Mouse (Mus musculus): ENCODE results near the gene Gpr142. TPM values are rescaled to one million over a fixed set of nuclear protein-coding genes. Genes with fewer than 3 reads are reported as not detected.
A peak's percentile ranks its signal among the peaks of the same experiment; 100 is the strongest.

Gene Gpr142
- polyA plus RNA-seq, 1 experiment from 2014 or later = not detected

DNA sequence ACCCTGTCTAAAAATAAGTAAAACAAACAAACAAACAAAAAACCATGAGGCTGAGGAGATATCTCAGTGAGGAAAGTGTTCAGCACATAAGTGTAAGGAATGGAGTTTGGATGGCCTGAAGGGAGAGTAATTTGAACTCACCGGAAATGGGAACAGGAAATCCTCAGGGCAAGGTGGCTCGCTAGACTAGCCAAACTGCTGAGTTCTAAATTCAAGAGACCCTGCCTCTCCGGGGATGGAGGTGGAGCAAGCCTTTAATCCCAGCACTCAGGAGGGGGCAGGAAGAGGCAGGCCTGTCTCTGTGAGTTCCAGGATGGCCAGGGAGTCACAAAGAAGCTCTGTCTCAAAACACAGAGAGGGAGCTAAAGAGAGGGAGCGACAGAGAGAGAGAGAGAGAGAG lies 11.6 kb downstream of the Gpr142 start:
- Histone ChIP-seq H3K27me3 (ENCODE audit: control insufficient read depth, insufficient read depth, low read depth, low read length) (no peaks in the 10 kb centered on the region), H3K9ac (ENCODE audit: low read length) (no peak overlapping the region), H3K4me3 (ENCODE audit: low read length) (no peak overlapping the region), H3K27ac (ENCODE audit: low read length) (no peak overlapping the region), H3K4me1 (replicated peaks; ENCODE audit: control insufficient read depth, insufficient read depth, low read length) (peaks cover 12% of the 10 kb centered on the region), H3K9me3 (ENCODE audit: control insufficient read depth, low read length) (no peaks in the 10 kb centered on the region), H3K36me3 (ENCODE audit: control insufficient read depth, insufficient read depth, low read length) (no peaks in the 10 kb centered on the region), H3K4me2 (ENCODE audit: low read depth, low read length) (no peak overlapping the region)
- WGBS = 20% methylated on average over 4 of the region's 4 CpGs
- ATAC-seq (ENCODE audit: low read depth) = no peak

DNA sequence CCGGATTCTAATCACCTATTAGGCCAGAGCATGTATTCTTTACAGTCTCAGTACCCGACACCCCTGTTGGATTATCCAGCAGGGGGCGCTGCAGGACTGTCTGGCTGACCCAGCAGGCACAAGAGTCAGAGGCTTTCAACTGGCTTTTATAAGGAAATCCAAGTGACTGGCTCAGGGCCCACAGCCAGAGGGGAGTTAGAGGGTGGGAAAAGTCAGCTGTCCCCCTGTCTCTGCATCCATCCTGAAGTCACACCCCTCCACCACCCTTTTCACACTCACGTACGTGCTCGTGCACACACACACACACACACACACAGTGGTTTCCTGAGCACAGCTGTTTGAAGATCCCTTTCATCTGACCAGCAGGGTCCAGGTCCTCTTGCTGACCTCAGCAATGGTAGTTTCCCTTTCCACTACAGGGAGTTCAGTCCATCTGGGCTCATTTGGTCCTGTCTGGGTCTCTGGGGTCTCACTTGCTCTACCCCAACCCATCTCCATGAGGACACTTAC lies 14.1 kb downstream of the Gpr142 start:
- Histone ChIP-seq H3K9me3 (ENCODE audit: control insufficient read depth, low read length) (no peaks in the 10 kb centered on the region), H3K27ac (ENCODE audit: low read length) (no peak overlapping the region), H3K36me3 (ENCODE audit: control insufficient read depth, insufficient read depth, low read length) (no peaks in the 10 kb centered on the region), H3K4me3 (ENCODE audit: low read length) (no peak overlapping the region), H3K4me2 (ENCODE audit: low read depth, low read length) (no peak overlapping the region), H3K27me3 (ENCODE audit: control insufficient read depth, insufficient read depth, low read depth, low read length) (no peaks in the 10 kb centered on the region), H3K9ac (ENCODE audit: low read length) (no peak overlapping the region), H3K4me1 (replicated peaks; ENCODE audit: control insufficient read depth, insufficient read depth, low read length) (peaks cover 8% of the 10 kb centered on the region)
- peak; percentile 68 for ATAC-seq (ENCODE audit: low read depth)
- WGBS = 9% methylated on average over 6 of the region's 6 CpGs

DNA sequence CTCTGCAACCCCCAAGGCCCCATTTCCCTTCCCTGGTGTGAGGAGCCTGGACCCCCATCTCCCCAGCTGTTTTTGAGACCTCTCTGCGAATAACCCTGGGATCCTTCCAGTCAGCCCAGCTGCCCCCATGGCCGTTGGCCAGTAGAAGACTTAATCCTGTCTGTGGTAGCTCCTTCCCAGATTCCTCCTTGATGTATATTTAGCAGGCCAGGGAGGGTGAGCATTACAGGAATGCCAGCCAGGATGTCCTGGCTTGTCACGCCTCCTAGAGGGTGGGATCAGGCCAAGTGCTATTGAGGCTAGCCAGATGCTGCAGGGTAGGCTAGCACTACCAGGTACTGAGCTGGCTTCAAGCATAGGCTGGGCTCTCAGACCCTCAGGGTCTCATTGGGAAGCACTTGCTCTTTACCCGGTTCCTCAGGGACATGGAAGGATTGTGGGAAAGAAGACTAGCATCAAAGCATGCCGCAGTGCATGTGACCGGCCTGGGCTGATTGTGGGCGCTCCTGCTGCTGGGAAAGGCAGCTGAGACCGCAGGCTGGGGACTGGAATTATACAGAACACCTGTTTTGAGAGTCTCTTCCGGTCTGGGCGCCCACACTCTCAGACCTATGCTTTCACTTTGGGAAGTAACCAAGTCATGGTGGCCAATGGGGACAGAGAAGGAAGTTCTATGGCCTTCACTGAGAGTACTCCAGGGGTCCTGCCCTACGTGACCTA lies 16.3 kb downstream of the Gpr142 start:
- Histone ChIP-seq H3K4me3 (ENCODE audit: low read length) (no peak overlapping the region), H3K9ac (ENCODE audit: low read length) (peak overlapping the region; percentile 11; the same call in 1 of the 2 replicates), H3K27ac (ENCODE audit: low read length) (peak overlapping the region; percentile 10; the same call in 1 of the 2 replicates), H3K9me3 (ENCODE audit: control insufficient read depth, low read length) (no peaks in the 10 kb centered on the region), H3K27me3 (ENCODE audit: control insufficient read depth, insufficient read depth, low read depth, low read length) (no peaks in the 10 kb centered on the region), H3K36me3 (ENCODE audit: control insufficient read depth, insufficient read depth, low read length) (no peaks in the 10 kb centered on the region), H3K4me2 (ENCODE audit: low read depth, low read length) (no peak overlapping the region), H3K4me1 (replicated peaks; ENCODE audit: control insufficient read depth, insufficient read depth, low read length) (peaks cover 10% of the 10 kb centered on the region)
- ATAC-seq (ENCODE audit: low read depth) = peak; percentile 36; the same call in 1 of the 2 replicates
- 55% methylated on average over 11 of the region's 11 CpGs for WGBS

DNA sequence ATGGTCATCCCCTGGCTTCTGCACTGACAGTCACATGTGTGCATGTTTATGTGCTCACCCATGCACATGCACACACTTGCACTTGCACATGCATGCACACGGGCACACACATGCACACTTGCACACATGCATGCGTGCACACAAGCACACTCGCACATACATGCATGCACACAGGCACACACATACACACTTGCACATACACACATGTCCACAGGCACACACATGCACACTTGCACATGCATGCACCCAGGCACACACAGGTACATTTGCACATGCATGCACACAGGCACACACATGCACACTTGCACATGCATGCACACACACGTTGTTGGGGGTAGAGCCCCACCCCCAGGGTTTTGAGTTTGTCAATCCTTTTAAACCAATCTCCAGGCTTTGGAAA lies 18.2 kb downstream of the Gpr142 start:
- no peak overlapping the region for H3K4me3 ChIP-seq (ENCODE audit: low read length)
- WGBS = 87% methylated on average over 4 of the region's 4 CpGs
- H3K9me3 ChIP-seq (ENCODE audit: control insufficient read depth, low read length) = no peaks in the 10 kb centered on the region
- H3K36me3 ChIP-seq (ENCODE audit: control insufficient read depth, insufficient read depth, low read length) = no peaks in the 10 kb centered on the region
- no peak overlapping the region for H3K4me2 ChIP-seq (ENCODE audit: low read depth, low read length)
- H3K9ac ChIP-seq (ENCODE audit: low read length) = no peak overlapping the region
- ATAC-seq (ENCODE audit: low read depth) = no peak
- H3K4me1 ChIP-seq (replicated peaks; ENCODE audit: control insufficient read depth, insufficient read depth, low read length) = peaks cover 15% of the 10 kb centered on the region
- no peak overlapping the region for H3K27ac ChIP-seq (ENCODE audit: low read length)
- no peaks in the 10 kb centered on the region for H3K27me3 ChIP-seq (ENCODE audit: control insufficient read depth, insufficient read depth, low read depth, low read length)

DNA sequence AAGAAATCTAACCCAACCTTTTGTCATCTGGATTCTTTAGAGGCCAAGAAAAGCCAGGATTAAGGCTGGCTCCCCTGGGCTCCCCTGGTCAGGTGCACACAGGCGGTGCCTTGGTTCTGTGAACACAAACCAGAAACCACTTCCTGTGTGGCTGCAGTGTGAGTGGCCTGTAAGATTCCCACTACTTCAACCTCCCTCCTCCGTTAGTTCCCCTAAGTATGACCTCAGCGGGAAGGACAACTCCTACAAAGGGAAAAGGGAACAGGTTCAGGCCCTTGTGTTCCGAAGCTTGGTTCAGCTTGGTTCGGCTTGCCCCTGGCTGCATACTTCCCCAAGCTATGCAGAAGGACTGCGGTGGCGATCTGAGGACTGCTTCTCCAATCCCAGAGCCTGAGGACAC lies 19.5 kb downstream of the Gpr142 start:
- H3K4me2 ChIP-seq (ENCODE audit: low read depth, low read length) = no peak overlapping the region
- H3K9ac ChIP-seq (ENCODE audit: low read length) = no peak overlapping the region
- no peak overlapping the region for H3K4me3 ChIP-seq (ENCODE audit: low read length)
- peaks cover 25% of the 10 kb centered on the region for H3K4me1 ChIP-seq (replicated peaks; ENCODE audit: control insufficient read depth, insufficient read depth, low read length)
- ATAC-seq (ENCODE audit: low read depth) = no peak
- H3K27ac ChIP-seq (ENCODE audit: low read length) = no peak overlapping the region
- 83% methylated on average over 7 of the region's 7 CpGs for WGBS
- no peaks in the 10 kb centered on the region for H3K9me3 ChIP-seq (ENCODE audit: control insufficient read depth, low read length)
- H3K27me3 ChIP-seq (ENCODE audit: control insufficient read depth, insufficient read depth, low read depth, low read length) = no peaks in the 10 kb centered on the region
- H3K36me3 ChIP-seq (ENCODE audit: control insufficient read depth, insufficient read depth, low read length) = no peaks in the 10 kb centered on the region

DNA sequence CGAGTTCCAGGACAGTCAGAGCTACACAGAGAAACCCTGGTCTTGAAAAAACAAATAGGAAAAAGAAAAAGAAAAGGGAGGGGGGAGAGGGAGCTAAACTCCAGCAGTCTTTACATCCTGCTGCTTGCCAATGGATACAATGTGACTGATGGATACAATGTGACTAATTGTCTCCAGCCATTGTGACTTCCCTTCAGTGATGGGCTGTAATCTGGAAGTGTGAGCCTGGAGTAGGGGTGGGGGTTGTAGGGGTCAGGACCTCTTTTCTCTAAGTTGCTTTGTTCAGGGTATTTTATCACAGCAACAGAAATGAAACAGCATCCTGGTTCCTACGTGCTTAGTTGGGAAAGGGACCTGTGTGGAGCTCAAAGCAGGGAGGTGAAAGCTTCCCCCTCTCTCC lies 20.4 kb downstream of the Gpr142 start:
- WGBS = 42% methylated on average over 2 of the region's 2 CpGs
- Histone ChIP-seq H3K36me3 (ENCODE audit: control insufficient read depth, insufficient read depth, low read length) (no peaks in the 10 kb centered on the region), H3K4me2 (ENCODE audit: low read depth, low read length) (no peak overlapping the region), H3K4me1 (replicated peaks; ENCODE audit: control insufficient read depth, insufficient read depth, low read length) (peaks cover 30% of the 10 kb centered on the region), H3K27ac (ENCODE audit: low read length) (no peak overlapping the region; the same call in 1 of the 2 replicates), H3K9me3 (ENCODE audit: control insufficient read depth, low read length) (no peaks in the 10 kb centered on the region), H3K27me3 (ENCODE audit: control insufficient read depth, insufficient read depth, low read depth, low read length) (no peaks in the 10 kb centered on the region), H3K9ac (ENCODE audit: low read length) (no peak overlapping the region), H3K4me3 (ENCODE audit: low read length) (no peak overlapping the region)
- ATAC-seq (ENCODE audit: low read depth) = no peak

DNA sequence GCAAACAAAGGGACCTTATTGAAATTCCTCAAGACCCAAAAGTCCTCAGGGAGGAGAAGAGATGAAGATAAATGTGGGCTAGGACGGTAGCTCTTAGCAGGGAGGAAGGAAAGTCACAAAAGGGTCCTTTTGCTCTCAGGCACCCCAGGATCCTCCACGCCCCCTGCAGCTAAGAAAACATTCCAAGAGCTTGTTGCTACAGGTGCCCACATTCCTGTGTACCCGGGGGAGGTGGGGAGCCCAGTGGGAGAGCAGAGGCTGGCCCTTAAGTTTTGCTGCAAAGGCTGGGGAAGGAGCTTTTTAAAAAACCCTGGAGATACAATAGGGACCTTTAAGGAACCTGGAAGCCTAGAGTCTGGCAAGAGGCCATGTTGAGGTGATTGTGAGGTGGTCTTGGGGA lies 21.7 kb downstream of the Gpr142 start:
- Histone ChIP-seq H3K4me2 (ENCODE audit: low read depth, low read length) (no peak overlapping the region), H3K9me3 (ENCODE audit: control insufficient read depth, low read length) (no peaks in the 10 kb centered on the region), H3K4me1 (replicated peaks; ENCODE audit: control insufficient read depth, insufficient read depth, low read length) (peaks cover 23% of the 10 kb centered on the region), H3K36me3 (ENCODE audit: control insufficient read depth, insufficient read depth, low read length) (no peaks in the 10 kb centered on the region), H3K9ac (ENCODE audit: low read length) (no peak overlapping the region), H3K27ac (ENCODE audit: low read length) (peak overlapping the region; percentile 66), H3K27me3 (ENCODE audit: control insufficient read depth, insufficient read depth, low read depth, low read length) (no peaks in the 10 kb centered on the region), H3K4me3 (ENCODE audit: low read length) (no peak overlapping the region)
- 20% methylated on average over 3 of the region's 3 CpGs for WGBS
- peak; percentile 66 for ATAC-seq (ENCODE audit: low read depth)

DNA sequence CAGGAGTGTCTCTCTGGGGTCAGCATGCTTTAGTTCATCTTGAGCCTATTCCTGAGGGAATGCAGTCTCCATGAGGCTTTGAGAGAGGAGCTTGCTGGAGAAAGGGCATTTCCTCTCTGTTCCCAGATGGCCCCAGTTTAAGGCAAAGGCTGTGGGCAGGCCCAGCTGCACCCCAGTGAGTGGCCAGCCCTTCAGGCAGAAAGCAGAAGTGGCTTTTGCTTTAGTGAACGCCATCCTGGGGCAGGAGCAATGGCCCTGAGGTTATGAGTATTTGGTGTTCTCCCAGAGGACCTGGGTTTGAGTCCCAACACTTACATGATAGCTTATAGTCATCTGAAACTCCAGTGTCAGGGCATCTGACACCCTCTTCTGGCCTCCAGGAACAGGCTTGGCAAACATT lies 22.6 kb downstream of the Gpr142 start:
- no peak for ATAC-seq (ENCODE audit: low read depth)
- WGBS = 61% methylated on average over 1 of the region's 1 CpGs
- no peak overlapping the region for H3K4me3 ChIP-seq (ENCODE audit: low read length)
- H3K36me3 ChIP-seq (ENCODE audit: control insufficient read depth, insufficient read depth, low read length) = no peaks in the 10 kb centered on the region
- H3K4me2 ChIP-seq (ENCODE audit: low read depth, low read length) = no peak overlapping the region
- H3K27ac ChIP-seq (ENCODE audit: low read length) = 0 out of 2 replicates have a peak overlapping the region, but pooled peaks have one; percentile 31
- no peaks in the 10 kb centered on the region for H3K9me3 ChIP-seq (ENCODE audit: control insufficient read depth, low read length)
- H3K27me3 ChIP-seq (ENCODE audit: control insufficient read depth, insufficient read depth, low read depth, low read length) = no peaks in the 10 kb centered on the region
- no peak overlapping the region for H3K9ac ChIP-seq (ENCODE audit: low read length)
- peaks cover 23% of the 10 kb centered on the region for H3K4me1 ChIP-seq (replicated peaks; ENCODE audit: control insufficient read depth, insufficient read depth, low read length)

DNA sequence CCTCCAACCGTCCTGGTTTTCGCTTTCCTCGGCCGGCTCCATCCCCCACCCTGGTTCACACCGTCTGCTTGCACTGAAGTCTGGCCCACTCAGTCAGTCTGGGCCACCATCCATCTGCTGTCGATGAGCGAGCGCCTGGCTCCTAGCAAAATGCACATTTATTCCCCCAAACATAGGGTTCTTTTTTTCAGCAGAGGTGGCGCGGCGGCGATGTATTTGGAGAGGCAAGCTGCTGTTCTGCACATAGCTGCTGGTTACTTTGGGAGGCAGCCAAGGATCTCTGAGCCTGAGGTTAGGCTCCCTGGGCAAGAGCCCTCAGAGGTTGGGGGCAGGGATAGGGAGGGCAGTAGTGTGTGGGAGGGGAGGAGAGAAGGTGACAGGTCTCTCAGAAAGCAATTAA lies 24.0 kb downstream of the Gpr142 start:
- H3K4me3 ChIP-seq (ENCODE audit: low read length) = no peak overlapping the region
- no peaks in the 10 kb centered on the region for H3K27me3 ChIP-seq (ENCODE audit: control insufficient read depth, insufficient read depth, low read depth, low read length)
- 25% methylated on average over 12 of the region's 12 CpGs for WGBS
- H3K36me3 ChIP-seq (ENCODE audit: control insufficient read depth, insufficient read depth, low read length) = no peaks in the 10 kb centered on the region
- peak overlapping the region; percentile 38 for H3K4me2 ChIP-seq (ENCODE audit: low read depth, low read length)
- peaks cover 29% of the 10 kb centered on the region for H3K4me1 ChIP-seq (replicated peaks; ENCODE audit: control insufficient read depth, insufficient read depth, low read length)
- no peak overlapping the region for H3K9ac ChIP-seq (ENCODE audit: low read length)
- no peaks in the 10 kb centered on the region for H3K9me3 ChIP-seq (ENCODE audit: control insufficient read depth, low read length)
- ATAC-seq (ENCODE audit: low read depth) = peak; percentile 91
- H3K27ac ChIP-seq (ENCODE audit: low read length) = peak overlapping the region; percentile 92
